Mouse (Mus musculus): ENCODE results near the gene Pgm3. TPM values are rescaled to one million over a fixed set of nuclear protein-coding genes. Genes with fewer than 3 reads are reported as not detected.
"Not testable (repeated sequence)": the region's sequence is repeated elsewhere in the genome, so short reads cannot be mapped to it uniquely, and the experiment has no call there.

The Pgm3 gene
- 42.0 and 42.2 TPM in 2 replicates for polyA plus RNA-seq (2015; fragmentation: Nextera tagmentation; extraction: Ambion mirVana)

- peak within 1 kb of the TSS; percentile 55; the same call in 1 of the 2 replicates for H3K27ac ChIP-seq
- ATAC-seq (ENCODE audit: low FRiP score, low read depth), result peak; percentile 98
- H3K36me3 ChIP-seq, result peaks cover 25% of the 10 kb centered on the region
- H3K27me3 ChIP-seq, result no peaks in the 10 kb centered on the region
- no peaks in the 10 kb centered on the region for H3K9me3 ChIP-seq
- peak within 1 kb of the TSS; percentile 79 for H3K9ac ChIP-seq
- WGBS, result under 1% methylated on average over 59 of the region's 59 CpGs
- peak within 1 kb of the TSS; percentile 99 for H3K4me2 ChIP-seq (replicated peaks)
- H3K4me3 ChIP-seq, result peak within 1 kb of the TSS; percentile 78
- H3K4me1 ChIP-seq, result peaks cover 18% of the 10 kb centered on the region
Measured at GRCm38 (mm10) chr9:86571540-86572135, at the start of gene Pgm3, which contains the start of gene Rwdd2a. Gene Pgm3 (minus strand): TSS chr9:86571842. Gene Rwdd2a (plus strand): TSS chr9:86571991.

GRCm38 (mm10) chr9:86619341-86620139, 47.9 kb upstream of the Pgm3 start:
- WGBS, result 84% methylated on average over 10 of the region's 10 CpGs
- Histone ChIP-seq H3K4me3 (no peak overlapping the region), H3K4me2 (replicated peaks) (no peak overlapping the region), H3K36me3 (no peaks in the 10 kb centered on the region), H3K4me1 (0 out of 2 replicates have a peak, but pooled peaks cover 13% of the 10 kb centered on the region), H3K9ac (no peak overlapping the region), H3K27me3 (no peaks in the 10 kb centered on the region), H3K27ac (no peak overlapping the region), H3K9me3 (no peaks in the 10 kb centered on the region)
- no peak for ATAC-seq (ENCODE audit: low FRiP score, low read depth)

- H3K4me2 ChIP-seq (replicated peaks), result no peak overlapping the region
- H3K4me1 ChIP-seq, result 0 out of 2 replicates have a peak, but pooled peaks cover 13% of the 10 kb centered on the region
- no peak for ATAC-seq (ENCODE audit: low FRiP score, low read depth)
- no peaks in the 10 kb centered on the region for H3K36me3 ChIP-seq
- no peaks in the 10 kb centered on the region for H3K9me3 ChIP-seq
- no peak overlapping the region for H3K27ac ChIP-seq
- H3K9ac ChIP-seq, result no peak overlapping the region
- H3K27me3 ChIP-seq, result no peaks in the 10 kb centered on the region
- H3K4me3 ChIP-seq, result no peak overlapping the region
- 75% methylated on average over 7 of the region's 7 CpGs for WGBS
Measured at GRCm38 (mm10) chr9:86617837-86618492, 46.3 kb upstream of the Pgm3 start.

DNA sequence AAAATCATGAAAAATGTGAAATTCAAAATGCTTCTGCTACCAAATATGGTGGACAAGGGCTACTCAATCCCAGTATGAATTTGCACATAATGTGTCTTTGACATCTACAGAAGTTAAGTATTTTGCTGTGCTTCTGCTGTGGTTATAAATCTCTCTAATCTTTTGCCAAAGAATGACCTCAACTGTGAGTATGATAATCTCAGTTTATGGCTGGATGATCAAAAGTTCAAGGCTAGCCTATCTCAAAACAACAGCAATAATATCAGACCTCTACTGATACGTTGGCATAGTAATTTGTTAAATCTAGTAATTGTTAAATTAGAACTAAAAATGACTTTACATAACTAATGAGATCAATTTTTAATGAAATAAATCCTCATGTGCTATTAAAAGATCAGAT, 44.1 kb upstream of the Pgm3 start:
- 85% methylated on average over 1 of the region's 1 CpGs for WGBS
- 0 out of 2 replicates have a peak, but pooled peaks cover 13% of the 10 kb centered on the region for H3K4me1 ChIP-seq
- no peak overlapping the region for H3K27ac ChIP-seq
- H3K9ac ChIP-seq, result no peak overlapping the region
- no peak for ATAC-seq (ENCODE audit: low FRiP score, low read depth)
- no peak overlapping the region for H3K4me3 ChIP-seq
- no peaks in the 10 kb centered on the region for H3K9me3 ChIP-seq
- no peaks in the 10 kb centered on the region for H3K27me3 ChIP-seq
- peaks cover 6% of the 10 kb centered on the region; the same call in 1 of the 2 replicates for H3K36me3 ChIP-seq
- H3K4me2 ChIP-seq (replicated peaks), result no peak overlapping the region

DNA sequence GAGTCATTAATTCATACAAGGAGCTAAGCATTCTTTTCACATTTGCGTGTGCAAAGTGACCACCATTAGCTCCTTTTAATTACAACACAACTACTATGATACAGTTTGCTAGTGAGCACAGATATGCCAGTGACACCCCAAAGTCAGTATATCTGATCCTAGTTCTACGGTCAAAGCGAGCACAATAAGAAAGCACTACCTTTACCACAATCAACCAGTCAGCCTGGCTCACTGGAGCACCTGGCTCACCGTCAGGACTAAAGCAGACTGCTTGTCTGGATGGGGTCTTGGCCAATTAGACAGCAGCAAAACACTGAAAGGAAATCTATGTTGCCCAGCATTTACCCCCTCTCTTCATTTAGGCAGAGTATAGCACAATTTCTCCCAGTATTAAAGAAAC, 40.4 kb upstream of the Pgm3 start:
- H3K4me1 ChIP-seq, result 0 out of 2 replicates have a peak, but pooled peaks cover 5% of the 10 kb centered on the region
- no peaks in the 10 kb centered on the region for H3K27me3 ChIP-seq
- no peak overlapping the region for H3K4me2 ChIP-seq (replicated peaks)
- no peak overlapping the region for H3K27ac ChIP-seq
- no peaks in the 10 kb centered on the region for H3K9me3 ChIP-seq
- no peak overlapping the region for H3K9ac ChIP-seq
- 82% methylated on average over 4 of the region's 4 CpGs for WGBS
- H3K4me3 ChIP-seq, result no peak overlapping the region
- ATAC-seq (ENCODE audit: low FRiP score, low read depth), result no peak
- peaks cover 6% of the 10 kb centered on the region; the same call in 1 of the 2 replicates for H3K36me3 ChIP-seq

DNA sequence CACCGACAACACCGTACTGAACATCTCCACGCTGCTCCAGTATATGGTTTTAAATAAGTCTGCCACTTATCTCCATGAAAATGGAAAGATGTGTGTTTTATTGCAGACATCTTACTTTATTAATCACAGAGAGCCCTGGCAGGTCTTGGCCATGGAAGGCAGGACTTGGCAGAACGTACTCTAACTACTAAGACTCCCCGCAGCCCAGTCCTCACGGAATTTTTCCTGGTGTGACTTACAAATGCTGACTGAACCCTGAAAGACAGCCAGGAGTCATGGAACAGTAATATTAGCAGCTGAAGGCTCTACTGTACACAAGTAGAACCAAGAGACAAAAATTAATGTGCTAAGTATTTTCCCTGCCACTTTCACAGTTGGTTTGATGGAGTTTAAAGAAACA, 34.1 kb upstream of the Pgm3 start:
- Histone ChIP-seq H3K4me3 (no peak overlapping the region), H3K27ac (no peak overlapping the region), H3K36me3 (no peaks in the 10 kb centered on the region; the same call in 1 of the 2 replicates), H3K9ac (no peak overlapping the region), H3K4me1 (peaks cover 5% of the 10 kb centered on the region), H3K9me3 (no peaks in the 10 kb centered on the region), H3K4me2 (replicated peaks) (no peak overlapping the region), H3K27me3 (no peaks in the 10 kb centered on the region)
- WGBS, result 76% methylated on average over 6 of the region's 6 CpGs
- ATAC-seq (ENCODE audit: low FRiP score, low read depth), result no peak

DNA sequence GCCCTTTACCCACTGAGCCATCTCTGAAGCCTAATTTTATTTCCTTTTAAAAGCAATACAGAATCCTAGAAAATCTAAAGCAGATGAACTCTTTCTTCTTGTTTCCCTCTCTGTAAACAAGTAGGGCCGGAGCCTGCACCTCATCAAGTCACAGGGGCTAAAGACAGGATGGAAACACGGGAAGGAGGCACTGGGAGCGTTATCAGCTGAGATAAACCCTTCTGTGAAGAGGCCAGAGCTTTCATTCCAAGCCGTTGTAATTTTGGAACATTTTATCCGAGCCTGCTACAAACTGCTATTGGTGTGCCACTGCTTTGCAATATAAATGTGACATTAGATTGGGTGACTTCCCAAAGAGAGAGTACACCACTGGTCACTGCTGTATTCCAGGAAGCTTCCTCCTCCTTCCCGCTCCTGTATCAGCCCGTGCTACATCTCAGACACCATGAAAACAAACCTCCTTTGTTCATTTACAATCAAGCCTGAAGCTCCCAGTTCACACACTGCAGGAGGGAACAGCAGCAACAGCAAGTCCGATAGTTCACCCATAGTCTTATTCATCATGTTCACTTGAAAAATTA, 28.2 kb upstream of the Pgm3 start:
- Histone ChIP-seq H3K4me2 (replicated peaks) (no peak overlapping the region), H3K9ac (no peak overlapping the region), H3K27ac (no peak overlapping the region), H3K36me3 (no peaks in the 10 kb centered on the region; the same call in 1 of the 2 replicates), H3K4me1 (no peaks in the 10 kb centered on the region; the same call in 1 of the 2 replicates), H3K9me3 (no peaks in the 10 kb centered on the region), H3K4me3 (no peak overlapping the region), H3K27me3 (no peaks in the 10 kb centered on the region)
- 43% methylated on average over 8 of the region's 8 CpGs for WGBS
- no peak for ATAC-seq (ENCODE audit: low FRiP score, low read depth)

GRCm38 (mm10) chr9:86596983-86597382, 25.3 kb upstream of the Pgm3 start:
- not testable (repeated sequence) for H3K9ac ChIP-seq; H3K9me3 ChIP-seq; H3K36me3 ChIP-seq; H3K4me1 ChIP-seq; H3K27ac ChIP-seq; H3K4me3 ChIP-seq; H3K4me2 ChIP-seq (replicated peaks); H3K27me3 ChIP-seq; ATAC-seq (ENCODE audit: low FRiP score, low read depth)

DNA sequence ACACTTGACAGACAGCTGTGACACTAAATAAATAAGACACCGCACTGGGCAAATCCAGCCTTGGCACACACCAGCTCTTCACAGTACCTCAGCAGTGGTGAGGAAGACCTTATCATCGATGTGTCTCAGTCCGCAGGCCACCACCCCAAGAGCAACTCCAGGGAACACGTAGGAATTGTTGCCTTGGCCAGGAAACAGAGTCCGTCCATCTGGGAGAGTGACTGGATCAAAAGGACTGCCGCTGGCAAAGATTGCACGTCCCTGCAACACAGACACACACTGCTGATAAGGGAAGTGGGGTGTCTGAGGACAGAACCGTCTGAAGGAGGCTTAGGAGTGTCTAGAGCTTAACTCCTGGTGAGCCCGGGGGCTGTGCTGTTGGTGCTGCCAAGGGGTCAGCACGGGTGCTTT, 22.7 kb upstream of the Pgm3 start:
- ATAC-seq (ENCODE audit: low FRiP score, low read depth); H3K4me3 ChIP-seq; H3K4me2 ChIP-seq (replicated peaks); H3K27ac ChIP-seq; H3K36me3 ChIP-seq; H3K9ac ChIP-seq; H3K9me3 ChIP-seq; H3K4me1 ChIP-seq; H3K27me3 ChIP-seq: not testable (repeated sequence)
- 60% methylated on average over 10 of the region's 10 CpGs for WGBS

DNA sequence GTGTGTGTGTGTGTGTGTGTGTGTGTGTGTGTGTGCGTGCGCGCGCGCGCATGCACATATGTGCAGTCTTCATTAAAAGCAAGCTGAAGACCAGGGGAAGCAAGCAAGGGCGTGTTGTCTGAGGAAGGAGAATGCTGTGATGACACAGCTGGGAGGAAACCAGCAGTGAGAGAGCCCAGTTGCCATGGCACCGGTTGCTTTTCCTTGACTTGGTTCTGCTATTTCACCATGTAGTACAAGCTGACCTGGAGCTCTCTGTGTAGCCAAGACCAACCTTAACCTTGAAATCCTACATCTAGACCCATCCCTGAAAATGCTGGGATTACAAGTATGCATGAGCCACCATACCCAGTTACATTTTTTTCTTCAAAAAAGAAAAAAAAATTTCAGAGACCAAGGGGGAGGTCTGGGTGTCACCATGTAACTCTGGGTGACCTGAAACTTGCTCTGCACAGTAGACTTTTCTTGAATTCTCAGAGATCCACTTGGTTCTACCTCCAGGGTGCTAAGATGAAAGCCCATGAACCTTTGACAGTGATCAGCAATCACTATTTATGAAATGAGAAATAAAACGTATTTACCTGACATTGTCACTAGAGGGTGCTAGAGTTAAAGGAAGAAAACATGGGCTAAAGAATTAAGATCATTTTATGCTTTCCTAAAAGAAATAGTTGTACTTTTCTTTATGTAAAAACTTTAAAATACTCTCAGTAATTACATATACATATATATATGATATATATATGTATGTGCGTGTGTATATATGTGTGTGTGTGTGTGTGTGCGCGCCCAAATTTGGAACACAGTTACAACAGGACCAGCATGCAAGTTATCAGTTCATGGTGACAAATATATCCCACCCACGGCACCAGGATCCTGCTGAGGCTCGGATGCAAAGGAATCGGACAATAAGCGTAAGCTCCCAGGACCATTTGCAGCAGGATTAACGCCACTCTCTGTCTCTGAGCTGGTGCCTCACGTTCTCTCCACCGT, 21.3 kb upstream of the Pgm3 start:
- Histone ChIP-seq H3K9me3 (no peaks in the 10 kb centered on the region), H3K36me3 (peaks cover 3% of the 10 kb centered on the region; the same call in 1 of the 2 replicates), H3K4me1 (no peaks in the 10 kb centered on the region), H3K27me3 (no peaks in the 10 kb centered on the region), H3K9ac (no peak overlapping the region), H3K4me2 (replicated peaks) (no peak overlapping the region), H3K4me3 (no peak overlapping the region), H3K27ac (no peak overlapping the region)
- WGBS, result 81% methylated on average over 19 of the region's 19 CpGs
- peak; percentile 28; the same call in 1 of the 2 replicates for ATAC-seq (ENCODE audit: low FRiP score, low read depth)
